In genomic region chr3:35294771-35295170, GRCm38 (mm10) we compare ENCODE assay signal across 16 mouse cellular contexts.
"Had no signal": no experiment of that assay in that cellular context is flagged by ENCODE, and none has a peak within 500 bp of the region (broad histone marks: within the 10 kb centered on the region; RNA-seq: fewer than 3 reads in every experiment).

No protein-coding gene starts in this region.

- H3K4me2 ChIP-seq: neural tube, embryonic 13.5 days; neural tube, embryonic 15.5 days; stomach, embryonic 15.5 days had no signal

- H3K27ac ChIP-seq: neural tube, embryonic 13.5 days; neural tube, embryonic 15.5 days; stomach, embryonic 15.5 days; stomach, postnatal 0 days had no signal

- DNase-seq: retina, postnatal 1 day; right cerebral cortex, adult 18-20 months; right cerebral cortex, postnatal 14 days; right cerebral cortex, postnatal 25 days; right cerebral cortex, postnatal 4 days; spleen, adult 18-20 months; thymus, adult 18-20 months; thymus, adult 2 months; thymus, postnatal 14 days; thymus, postnatal 25 days; thymus, postnatal 36 days; thymus, postnatal 4 days had no signal

- H3K9me3 ChIP-seq: neural tube, embryonic 13.5 days; neural tube, embryonic 15.5 days; stomach, embryonic 15.5 days had no signal

- H3K4me1 ChIP-seq: neural tube, embryonic 13.5 days; neural tube, embryonic 15.5 days; stomach, embryonic 15.5 days had no signal

- H3K4me3 ChIP-seq: neural tube, embryonic 13.5 days; neural tube, embryonic 15.5 days; stomach, embryonic 15.5 days had no signal

- H3K36me3 ChIP-seq: neural tube, embryonic 13.5 days; neural tube, embryonic 15.5 days; stomach, embryonic 15.5 days had no signal

- H3K9ac ChIP-seq: neural tube, embryonic 13.5 days; neural tube, embryonic 15.5 days; stomach, embryonic 15.5 days had no signal

- H3K27me3 ChIP-seq: neural tube, embryonic 13.5 days; neural tube, embryonic 15.5 days; stomach, embryonic 15.5 days had no signal
